ENCODE assay signal across 8 mouse cellular contexts in the genomic region with DNA sequence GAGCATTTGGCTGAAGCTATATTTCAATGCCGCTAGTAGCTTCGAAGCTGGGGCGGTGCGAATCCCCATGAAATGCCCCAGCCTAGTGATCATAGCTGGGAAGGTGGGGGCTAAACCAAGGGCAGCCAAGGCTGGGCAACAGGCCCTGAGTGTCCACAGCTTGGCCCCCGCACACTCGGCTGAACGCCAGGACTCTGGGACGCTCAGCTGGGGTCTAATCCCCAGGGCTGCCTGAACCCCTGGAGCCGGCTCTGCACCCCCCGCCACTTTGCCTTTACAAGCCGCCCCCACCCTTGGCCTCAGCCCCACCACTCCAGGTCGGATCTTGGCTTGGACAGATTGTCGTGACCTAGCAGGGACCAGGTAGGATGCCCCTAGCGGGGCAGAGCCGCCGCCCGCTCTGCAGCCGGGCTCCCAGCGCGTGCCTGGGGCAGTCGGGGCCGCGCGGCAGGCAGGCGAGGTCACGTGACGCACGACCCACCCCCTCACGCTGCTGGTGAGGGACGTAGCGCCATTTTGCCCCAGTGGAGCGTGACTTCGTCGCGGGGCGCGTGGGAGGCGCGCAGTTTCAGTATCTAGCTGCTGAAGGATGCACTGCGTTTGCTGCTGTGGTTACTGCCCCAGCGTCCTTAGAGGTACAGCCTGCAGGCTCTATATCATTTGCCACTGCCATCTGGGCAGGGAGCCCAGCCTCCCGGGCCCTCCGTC. TPM values are rescaled to one million over a fixed set of nuclear protein-coding genes. Genes with fewer than 3 reads are reported as not detected.
DNase-seq lines count a peak whose midpoint lies in the region; ATAC-seq and TF ChIP-seq lines count a peak whose summit lies in the region.

No protein-coding gene starts in this region.

- ATAC-seq in forebrain, embryonic 12.5 days (ENCODE audit: low FRiP score), result peak; percentile 90
- peak; percentile 88 for ATAC-seq in heart, embryonic 16.5 days (replicated peaks; ENCODE audit: extremely low read depth, insufficient read depth, low FRiP score)
- ATAC-seq in liver, embryonic 11.5 days (replicated peaks; ENCODE audit: low FRiP score), result peak; percentile 85

- no peak overlapping the region for H3K27ac ChIP-seq in forebrain, embryonic 12.5 days
- no peak overlapping the region for H3K27ac ChIP-seq in heart, embryonic 16.5 days (ENCODE audit: low read length)
- no peak overlapping the region for H3K27ac ChIP-seq in liver, embryonic 11.5 days (ENCODE audit: low read depth, low read length)

- H3K4me3 ChIP-seq in forebrain, embryonic 12.5 days (replicated peaks), result peak overlapping the region; percentile 51
- H3K4me3 ChIP-seq in heart, embryonic 16.5 days (ENCODE audit: low read length), result peak overlapping the region; percentile 65
- H3K4me3 ChIP-seq in liver, embryonic 11.5 days (ENCODE audit: low read depth, low read length), result peak overlapping the region; percentile 53
- peak overlapping the region; percentile 24 for H3K4me3 ChIP-seq in myocyte

- H3K36me3 ChIP-seq in forebrain, embryonic 12.5 days (replicated peaks), result no peaks in the 10 kb centered on the region
- no peaks in the 10 kb centered on the region for H3K36me3 ChIP-seq in heart, embryonic 16.5 days (ENCODE audit: control insufficient read depth, insufficient read depth)
- no peaks in the 10 kb centered on the region for H3K36me3 ChIP-seq in liver, embryonic 11.5 days (ENCODE audit: control insufficient read depth, insufficient read depth, low read length)
- H3K36me3 ChIP-seq in myocyte (ENCODE audit: control insufficient read depth, insufficient read depth), result no peaks in the 10 kb centered on the region

- H3K4me2 ChIP-seq in forebrain, embryonic 12.5 days, result peak overlapping the region; percentile 68
- peak overlapping the region; percentile 100 for H3K4me2 ChIP-seq in heart, embryonic 16.5 days (ENCODE audit: low read depth, low read length)
- peak overlapping the region; percentile 92 for H3K4me2 ChIP-seq in liver, embryonic 11.5 days
- peak overlapping the region; percentile 75 for H3K4me2 ChIP-seq in myocyte (ENCODE audit: low read depth)

- peaks cover 19% of the 10 kb centered on the region for H3K4me1 ChIP-seq in forebrain, embryonic 12.5 days
- H3K4me1 ChIP-seq in heart, embryonic 16.5 days (ENCODE audit: control insufficient read depth, insufficient read depth, low read length), result peaks cover 10% of the 10 kb centered on the region
- peaks cover 9% of the 10 kb centered on the region for H3K4me1 ChIP-seq in liver, embryonic 11.5 days (replicated peaks; ENCODE audit: control insufficient read depth, insufficient read depth, low read length)

- no peak for TF ChIP-seq POLR2A in myocyte (IDR thresholded peaks at IDR 0.05; ENCODE audit: insufficient read length, low read depth)

- DNase-seq in B cell, adult 2 months, result peak; percentile 94
- peak; percentile 60 for DNase-seq in brain, embryonic 18.5 days (ENCODE audit: low read depth, low spot score)
- DNase-seq in kidney, postnatal 14 days, result peak; percentile 76
- peak; percentile 78 for DNase-seq in liver, embryonic 11.5 days (ENCODE audit: low spot score)
- DNase-seq in spleen, postnatal 4 days (ENCODE audit: low spot score in 2 of 2), result peak; percentile 73 to 83

- no peaks in the 10 kb centered on the region for H3K79me2 ChIP-seq in myocyte (ENCODE audit: control insufficient read depth, insufficient read depth)

- WGBS in forebrain, embryonic 12.5 days, result 2% methylated on average over 43 of the region's 43 CpGs
- 2% methylated on average over 43 of the region's 43 CpGs for WGBS in heart, embryonic 16.5 days
- 4% methylated on average over 41 of the region's 43 CpGs for WGBS in liver, embryonic 11.5 days

- peak overlapping the region; percentile 45 for H3K9ac ChIP-seq in forebrain, embryonic 12.5 days
- peak overlapping the region; percentile 70 for H3K9ac ChIP-seq in heart, embryonic 16.5 days (ENCODE audit: low read length)
- peak overlapping the region; percentile 28 for H3K9ac ChIP-seq in liver, embryonic 11.5 days (ENCODE audit: low read depth, low read length)

- no peaks in the 10 kb centered on the region for H3K9me3 ChIP-seq in forebrain, embryonic 12.5 days
- H3K9me3 ChIP-seq in heart, embryonic 16.5 days (replicated peaks; ENCODE audit: control insufficient read depth, low read length), result no peaks in the 10 kb centered on the region
- no peaks in the 10 kb centered on the region for H3K9me3 ChIP-seq in liver, embryonic 11.5 days (ENCODE audit: control insufficient read depth, low read length)

- peaks cover 46% of the 10 kb centered on the region for H3K27me3 ChIP-seq in forebrain, embryonic 12.5 days
- H3K27me3 ChIP-seq in heart, embryonic 16.5 days (ENCODE audit: control insufficient read depth, insufficient read depth, low read length), result peaks cover 35% of the 10 kb centered on the region
- peaks cover 39% of the 10 kb centered on the region for H3K27me3 ChIP-seq in liver, embryonic 11.5 days (replicated peaks; ENCODE audit: control insufficient read depth, insufficient read depth, low read length)
- H3K27me3 ChIP-seq in myocyte (ENCODE audit: control insufficient read depth, insufficient read depth, insufficient read length), result no peaks in the 10 kb centered on the region

- peak overlapping the region; percentile 43 for H3ac ChIP-seq in myocyte (ENCODE audit: control insufficient read depth, insufficient read length)

TF ChIP-seq in myocyte, 11 proteins besides CTCF, POLR2A, EP300 and RAD21:
- no peak for TF ChIP-seq E2F4 (IDR thresholded peaks at IDR 0.05; ENCODE audit: insufficient read depth)
- TF ChIP-seq CEBPB (IDR thresholded peaks at IDR 0.05; ENCODE audit: insufficient read depth, poor library complexity, severe bottlenecking), result no peak
- no peak for TF ChIP-seq TCF3 (IDR thresholded peaks at IDR 0.05; ENCODE audit: insufficient read length, low read depth)
- no peak for TF ChIP-seq TCF12 (IDR thresholded peaks at IDR 0.05; ENCODE audit: insufficient read depth, poor library complexity, severe bottlenecking)
- no peak for TF ChIP-seq MAX (IDR thresholded peaks at IDR 0.05; ENCODE audit: low read depth)
- no peak for TF ChIP-seq POLR2AphosphoS2 (IDR thresholded peaks at IDR 0.05; ENCODE audit: insufficient read length, low read depth)
- no peak for TF ChIP-seq SRF (IDR thresholded peaks at IDR 0.05; ENCODE audit: control insufficient read depth, insufficient read length, low read depth)
- no peak for TF ChIP-seq REST (IDR thresholded peaks at IDR 0.05; ENCODE audit: insufficient read depth, insufficient read length)
- no peak for TF ChIP-seq MYOG (IDR thresholded peaks at IDR 0.05; ENCODE audit: control insufficient read depth in 1 of 3, insufficient read depth in 1 of 3, insufficient read length in 2 of 3, low read depth in 2 of 3)
- TF ChIP-seq MYOD1 (IDR thresholded peaks at IDR 0.05; ENCODE audit: control insufficient read depth in 1 of 3, insufficient read length in 2 of 3, low read depth in 2 of 3), result no peak

RNA-seq across cellular contexts. Expression of a gene that starts 0.5 kb away (rescaled TPM):
- 0.82 TPM in 2 replicates for polyA plus RNA-seq in forebrain, embryonic 12.5 days (2016; fragmentation: Nextera tagmentation; extraction: Ambion mirVana)
- 0.53 and 0.54 TPM in 2 replicates for polyA plus RNA-seq in heart, embryonic 16.5 days (2015; fragmentation: Nextera tagmentation; extraction: Ambion mirVana)
- 1.2 and 1.3 TPM in 2 replicates for polyA plus RNA-seq in liver, embryonic 11.5 days (2014; fragmentation: Nextera tagmentation; extraction: Ambion mirVana)
- 1.5 TPM for polyA plus RNA-seq in myocyte (2012; fragmentation: generic; extraction: Trizol)

RNA-seq across cellular contexts. Expression of a gene that starts 14.7 kb away (rescaled TPM):
- 10.8 and 11.9 TPM in 2 replicates for polyA plus RNA-seq in forebrain, embryonic 12.5 days (2016; fragmentation: Nextera tagmentation; extraction: Ambion mirVana)
- polyA plus RNA-seq in heart, embryonic 16.5 days (2015; fragmentation: Nextera tagmentation; extraction: Ambion mirVana), result 6.1 and 6.5 TPM in 2 replicates
- 14.0 and 15.0 TPM in 2 replicates for polyA plus RNA-seq in liver, embryonic 11.5 days (2014; fragmentation: Nextera tagmentation; extraction: Ambion mirVana)
- polyA plus RNA-seq in myocyte (2012; fragmentation: generic; extraction: Trizol), result 4.7 TPM
